10 mouse cellular contexts compared by ENCODE assay signal in the genomic region with DNA sequence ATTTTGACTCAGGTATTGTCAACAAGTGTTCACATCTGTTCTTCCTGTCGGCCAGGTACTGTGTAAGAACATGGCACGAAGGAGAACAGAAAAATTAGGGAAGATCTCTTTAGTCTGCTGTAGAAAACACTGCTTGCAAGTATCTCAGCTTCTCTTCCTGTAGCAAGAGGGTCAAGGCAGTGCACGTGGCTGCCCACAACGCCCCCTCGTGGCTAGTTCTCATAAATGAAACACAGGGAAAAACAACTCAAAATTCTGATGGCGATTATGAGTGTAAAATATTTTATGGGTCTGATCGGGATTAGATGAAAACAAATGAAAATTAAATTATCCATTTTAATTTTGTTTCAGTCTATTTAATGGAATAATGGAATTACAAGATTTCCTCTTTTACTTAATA.
DNase-seq lines count a peak whose midpoint lies in the region; ATAC-seq lines count a peak whose summit lies in the region.
"Had no signal": no experiment of that assay in that cellular context is flagged by ENCODE, and none has a peak within 500 bp of the region (broad histone marks: within the 10 kb centered on the region; RNA-seq: fewer than 3 reads in every experiment).

No protein-coding gene starts in this region.

- no peaks in the 10 kb centered on the region for H3K36me3 ChIP-seq in heart, embryonic 10.5 days
- no peaks in the 10 kb centered on the region for H3K36me3 ChIP-seq in neural tube, embryonic 11.5 days (ENCODE audit: control insufficient read depth, insufficient read depth, low read length)

- WGBS in heart, embryonic 10.5 days, result 53% methylated on average over 7 of the region's 7 CpGs
- 51% methylated on average over 7 of the region's 7 CpGs for WGBS in neural tube, embryonic 11.5 days

- no peak overlapping the region for H3K9ac ChIP-seq in neural tube, embryonic 11.5 days (ENCODE audit: low read length)

- peaks cover 10% of the 10 kb centered on the region; the same call in 1 of the 2 replicates for H3K4me1 ChIP-seq in heart, embryonic 10.5 days
- H3K4me1 ChIP-seq in neural tube, embryonic 11.5 days (ENCODE audit: control insufficient read depth, insufficient read depth, low read length), result 0 out of 2 replicates have a peak, but pooled peaks cover 3% of the 10 kb centered on the region

- ATAC-seq in neural tube, embryonic 11.5 days (ENCODE audit: insufficient read depth, low FRiP score, low TSS enrichment), result no peak
- no peak for ATAC-seq in megakaryocyte-erythroid progenitor cell, adult 5-6 weeks (replicated peaks; ENCODE audit: low FRiP score, low TSS enrichment, poor library complexity, severe bottlenecking)

- H3K27me3 ChIP-seq in heart, embryonic 10.5 days (ENCODE audit: insufficient read depth, poor library complexity, severe bottlenecking), result no peaks in the 10 kb centered on the region
- H3K27me3 ChIP-seq in neural tube, embryonic 11.5 days (ENCODE audit: control insufficient read depth, insufficient read depth, low read length), result no peaks in the 10 kb centered on the region

- DNase-seq in heart, postnatal 4 days, result peak; percentile 26
- no peak for DNase-seq in heart, embryonic 10.5 days (ENCODE audit: low spot score)
- peak; percentile 43 for DNase-seq in neural tube, embryonic 11.5 days (ENCODE audit: low spot score)
- DNase-seq in neural tube, embryonic 10.5 days (ENCODE audit: extremely low spot score, low spot score), result no peak
- DNase-seq in ZHBTc4 (ENCODE audit: low read depth, low spot score), result peak; percentile 69
- DNase-seq in thymus, postnatal 0 days (ENCODE audit: low spot score), result peak; percentile 25
- no peak for DNase-seq in adrenal gland, adult 18-20 months (ENCODE audit: low spot score in 2 of 2)
- DNase-seq: cerebellum, adult 9-11 months; right cerebral cortex, postnatal 25 days had no signal

- no peaks in the 10 kb centered on the region for H3K9me3 ChIP-seq in heart, embryonic 10.5 days
- H3K9me3 ChIP-seq in neural tube, embryonic 11.5 days (ENCODE audit: control insufficient read depth, low read length), result no peaks in the 10 kb centered on the region

- no peak overlapping the region for H3K27ac ChIP-seq in heart, embryonic 10.5 days
- H3K27ac ChIP-seq in neural tube, embryonic 11.5 days (ENCODE audit: low read depth, low read length), result no peak overlapping the region

- no peak overlapping the region for H3K4me2 ChIP-seq in neural tube, embryonic 11.5 days (ENCODE audit: low read depth)

- H3K4me3 ChIP-seq in heart, embryonic 10.5 days, result no peak overlapping the region
- no peak overlapping the region for H3K4me3 ChIP-seq in neural tube, embryonic 11.5 days (ENCODE audit: low read depth, low read length)

Comparison
In these comparisons a context has a peak if more than half of its experiments do, and no peak if none do; other contexts are left out.
1. DNase-seq: peak in heart, postnatal 4 days (single experiment), neural tube, embryonic 11.5 days (single experiment), ZHBTc4 (single experiment) and thymus, postnatal 0 days (single experiment); none in heart, embryonic 10.5 days (single experiment), neural tube, embryonic 10.5 days (single experiment) and adrenal gland, adult 18-20 months (0 of 2).